Mouse (Mus musculus) embryonic facial prominence, embryonic 13.5 days (tissue): ENCODE data around the gene Keap1. TPM values are rescaled to one million over a fixed set of nuclear protein-coding genes. Genes with fewer than 3 reads are reported as not detected.

Experiments
- ATAC-seq: fragments of 200-750 bp; cut with Nextera tagmentation; 2 replicates; pipeline ENCODE4 v1.8.0; 2017; ENCODE audit warnings: low read depth; ENCODE audit not compliant: insufficient number of reproducible peaks, insufficient read depth, low FRiP score, low TSS enrichment
- H3K27ac ChIP-seq: fragments of 300-500 bp; sonication (generic); 2 replicates; pipeline ENCODE4 v1.5.1; 2015; ENCODE audit warnings: moderate library complexity, mild to moderate bottlenecking, inconsistent platforms
- H3K27me3 ChIP-seq: fragments of 300-500 bp; sonication (generic); 2 replicates; pipeline ENCODE4 v1.6.1; 2015; ENCODE audit warnings: mild to moderate bottlenecking, inconsistent platforms
- H3K36me3 ChIP-seq: fragments of 300-500 bp; sonication (generic); 2 replicates; pipeline ENCODE4 v1.6.1; 2015; ENCODE audit warnings: mild to moderate bottlenecking, inconsistent platforms
- H3K4me1 ChIP-seq: fragments of 300-500 bp; sonication (generic); 2 replicates; pipeline ENCODE4 v1.6.1; 2015; ENCODE audit warnings: inconsistent platforms
- H3K4me2 ChIP-seq: fragments of 300-500 bp; sonication (generic); 2 replicates; pipeline ENCODE4 v1.6.1; 2015; ENCODE audit warnings: moderate library complexity, mild to moderate bottlenecking, inconsistent platforms
- H3K4me3 ChIP-seq: fragments of 300-500 bp; sonication (generic); 2 replicates; pipeline ENCODE4 v1.5.1; 2015; ENCODE audit warnings: mild to moderate bottlenecking, inconsistent platforms
- H3K9ac ChIP-seq: fragments of 300-500 bp; sonication (generic); 2 replicates; pipeline ENCODE4 v1.6.1; 2015; ENCODE audit warnings: mild to moderate bottlenecking, inconsistent platforms
- H3K9me3 ChIP-seq: fragments of 300-500 bp; sonication (generic); 2 replicates; pipeline ENCODE4 v1.6.1; 2016; ENCODE audit warnings: inconsistent platforms
- WGBS: fragments of 180-500 bp; shearing (Covaris S2); methylation state at CpG from one replicate; pipeline ENCODE4 v1.1.7; 2015; ENCODE audit warnings: mixed read lengths; 5-methylcytosine and 5-hydroxymethylcytosine counted together
- polyA plus RNA-seq: library from polyadenylated mRNA; unstranded; fragments of >200 nt; fragmentation: Nextera tagmentation; extraction: Ambion mirVana; gene quantifications from 2 replicates; pipeline ENCODE4 v1.2.1, GENCODE M21; 2015

The Keap1 gene
- 65.2 and 70.7 TPM in 2 replicates for polyA plus RNA-seq

GRCm38 (mm10) chr9:21238733-21239464 is at the start of gene Keap1:
Gene Keap1, minus strand, starts transcription at chr9:21239361.
- Histone ChIP-seq H3K36me3 (peaks cover 26% of the 10 kb centered on the region), H3K4me2 (peak within 1 kb of the TSS; percentile 78), H3K4me1 (peaks cover 30% of the 10 kb centered on the region), H3K9ac (peak within 1 kb of the TSS; percentile 99), H3K27ac (peak within 1 kb of the TSS; percentile 91), H3K27me3 (peaks cover 28% of the 10 kb centered on the region), H3K4me3 (peak within 1 kb of the TSS; percentile 93), H3K9me3 (no peaks in the 10 kb centered on the region)
- WGBS = under 1% methylated on average over 71 of the region's 90 CpGs
- peak; percentile 85 for ATAC-seq

- Histone ChIP-seq H3K9me3 (no peaks in the 10 kb centered on the region), H3K36me3 (peaks cover 28% of the 10 kb centered on the region), H3K27me3 (no peaks in the 10 kb centered on the region), H3K9ac (peak overlapping the region; percentile 83; the same call in 1 of the 2 replicates), H3K4me1 (peaks cover 32% of the 10 kb centered on the region), H3K4me2 (peak overlapping the region; percentile 78), H3K4me3 (peak overlapping the region; percentile 82), H3K27ac (peak overlapping the region; percentile 92)
- 81% methylated on average over 13 of the region's 13 CpGs for WGBS
- ATAC-seq = no peak
Measured at GRCm38 (mm10) chr9:21288404-21289336, 49.5 kb upstream of the Keap1 start.

- peak within 1 kb of the TSS; percentile 82 for H3K4me3 ChIP-seq
- peak; percentile 70 for ATAC-seq
- peaks cover 32% of the 10 kb centered on the region for H3K36me3 ChIP-seq
- peak within 1 kb of the TSS; percentile 83 for H3K9ac ChIP-seq
- H3K9me3 ChIP-seq = no peaks in the 10 kb centered on the region
- H3K27me3 ChIP-seq = no peaks in the 10 kb centered on the region
- H3K27ac ChIP-seq = peak within 1 kb of the TSS; percentile 92
- peaks cover 32% of the 10 kb centered on the region for H3K4me1 ChIP-seq
- WGBS = under 1% methylated on average over 59 of the region's 59 CpGs
- peak within 1 kb of the TSS; percentile 78 for H3K4me2 ChIP-seq
Measured at GRCm38 (mm10) chr9:21287571-21288402, 48.6 kb upstream of the Keap1 start, which contains the start of gene Kri1. Gene Kri1, minus strand, starts transcription at chr9:21287969.

GRCm38 (mm10) chr9:21286753-21287152 is 47.6 kb upstream of the Keap1 start:
- Histone ChIP-seq H3K9ac (peak overlapping the region; percentile 83), H3K27ac (no peak overlapping the region), H3K4me2 (peak overlapping the region; percentile 78), H3K9me3 (no peaks in the 10 kb centered on the region), H3K4me1 (peaks cover 32% of the 10 kb centered on the region), H3K4me3 (peak overlapping the region; percentile 82), H3K36me3 (peaks cover 42% of the 10 kb centered on the region), H3K27me3 (no peaks in the 10 kb centered on the region)
- 64% methylated on average over 3 of the region's 3 CpGs for WGBS
- ATAC-seq = no peak

GRCm38 (mm10) chr9:21283994-21284393 is 44.8 kb upstream of the Keap1 start:
- Histone ChIP-seq H3K4me1 (peaks cover 17% of the 10 kb centered on the region), H3K9me3 (no peaks in the 10 kb centered on the region), H3K9ac (no peak overlapping the region), H3K27me3 (no peaks in the 10 kb centered on the region), H3K36me3 (peaks cover 69% of the 10 kb centered on the region), H3K4me3 (no peak overlapping the region), H3K4me2 (no peak overlapping the region), H3K27ac (no peak overlapping the region)
- ATAC-seq = no peak
- 80% methylated on average over 3 of the region's 3 CpGs for WGBS

GRCm38 (mm10) chr9:21283591-21283990 is 44.4 kb upstream of the Keap1 start:
- Histone ChIP-seq H3K36me3 (peaks cover 69% of the 10 kb centered on the region), H3K9ac (no peak overlapping the region), H3K27me3 (no peaks in the 10 kb centered on the region), H3K27ac (no peak overlapping the region), H3K9me3 (no peaks in the 10 kb centered on the region), H3K4me1 (peaks cover 13% of the 10 kb centered on the region), H3K4me3 (no peak overlapping the region), H3K4me2 (no peak overlapping the region)
- no peak for ATAC-seq
- 83% methylated on average over 5 of the region's 5 CpGs for WGBS

GRCm38 (mm10) chr9:21277776-21278175 is 38.6 kb upstream of the Keap1 start:
- H3K36me3 ChIP-seq = peaks cover 99% of the 10 kb centered on the region
- H3K4me1 ChIP-seq = no peaks in the 10 kb centered on the region
- H3K4me3 ChIP-seq = no peak overlapping the region
- H3K27ac ChIP-seq = no peak overlapping the region
- ATAC-seq = no peak
- no peak overlapping the region for H3K9ac ChIP-seq
- WGBS = 93% methylated on average over 5 of the region's 5 CpGs
- no peaks in the 10 kb centered on the region for H3K9me3 ChIP-seq
- no peak overlapping the region for H3K4me2 ChIP-seq
- H3K27me3 ChIP-seq = no peaks in the 10 kb centered on the region

GRCm38 (mm10) chr9:21276307-21276706 is 37.1 kb upstream of the Keap1 start:
- Histone ChIP-seq H3K4me1 (no peaks in the 10 kb centered on the region), H3K27me3 (no peaks in the 10 kb centered on the region), H3K4me2 (no peak overlapping the region), H3K9ac (no peak overlapping the region), H3K27ac (no peak overlapping the region), H3K4me3 (no peak overlapping the region), H3K9me3 (no peaks in the 10 kb centered on the region), H3K36me3 (peaks cover 100% of the 10 kb centered on the region)
- ATAC-seq = no peak
- WGBS = 90% methylated on average over 8 of the region's 8 CpGs

GRCm38 (mm10) chr9:21275727-21276126 is 36.6 kb upstream of the Keap1 start:
- no peak for ATAC-seq
- Histone ChIP-seq H3K9ac (no peak overlapping the region), H3K9me3 (no peaks in the 10 kb centered on the region), H3K4me3 (no peak overlapping the region), H3K27ac (no peak overlapping the region), H3K4me1 (no peaks in the 10 kb centered on the region), H3K36me3 (peaks cover 100% of the 10 kb centered on the region), H3K27me3 (no peaks in the 10 kb centered on the region), H3K4me2 (no peak overlapping the region)
- WGBS = 89% methylated on average over 12 of the region's 12 CpGs

- no peaks in the 10 kb centered on the region for H3K4me1 ChIP-seq
- no peaks in the 10 kb centered on the region for H3K9me3 ChIP-seq
- H3K4me2 ChIP-seq = no peak overlapping the region
- no peak for ATAC-seq
- H3K36me3 ChIP-seq = peaks cover 100% of the 10 kb centered on the region
- H3K27ac ChIP-seq = no peak overlapping the region
- no peak overlapping the region for H3K4me3 ChIP-seq
- 91% methylated on average over 7 of the region's 7 CpGs for WGBS
- H3K9ac ChIP-seq = no peak overlapping the region
- H3K27me3 ChIP-seq = no peaks in the 10 kb centered on the region
Measured at GRCm38 (mm10) chr9:21275013-21275710, 36.0 kb upstream of the Keap1 start.
